Mouse (Mus musculus) T-helper 17 cell (primary cell): Measurements from ENCODE around the gene Pfkfb3.

ENCODE experiments used
- in situ Hi-C, 2 experiments: fragments of 300-600 bp; cut with MboI, MseI; formaldehyde crosslinking; loops; 1 replicate in 1 of 2; 2 replicates in 1 of 2; pipeline ENCODE4 v1.15.1; 2025; ENCODE audit warnings: high pct_unique_total_duplicates in 2 of 2

Pfkfb3 gene

GRCm38 (mm10) chr2:11552297-11552821, 1.5 kb downstream of the Pfkfb3 start:
- in situ Hi-C loops: no loop called here

- in situ Hi-C loops: no loop called here
These were observed 2.2 kb downstream of the Pfkfb3 start for GRCm38 (mm10) chr2:11551726-11552125.

DNA sequence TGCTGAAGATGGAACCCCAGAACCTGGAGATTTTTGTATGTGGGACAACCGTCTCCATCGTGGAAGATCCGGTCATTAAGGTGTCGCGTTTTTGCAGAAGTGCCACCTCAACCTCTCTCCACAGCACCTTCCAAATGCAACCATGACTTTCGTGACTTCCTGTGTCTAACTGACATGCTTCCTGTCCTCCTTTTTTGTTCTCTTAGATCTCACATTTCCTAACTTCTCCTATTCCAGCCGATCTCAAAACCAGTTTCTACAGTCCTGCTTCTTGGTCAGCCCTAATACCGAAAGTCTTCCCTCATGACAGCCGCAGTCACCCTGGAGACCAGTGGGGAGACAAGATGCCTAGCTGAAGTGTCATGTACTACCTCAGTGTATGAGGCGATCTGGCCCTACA, 5.4 kb downstream of the Pfkfb3 start:
- in situ Hi-C loops: no loop called here

- in situ Hi-C loops: no loop called here
These were observed 6.3 kb downstream of the Pfkfb3 start for GRCm38 (mm10) chr2:11547609-11548008.

DNA sequence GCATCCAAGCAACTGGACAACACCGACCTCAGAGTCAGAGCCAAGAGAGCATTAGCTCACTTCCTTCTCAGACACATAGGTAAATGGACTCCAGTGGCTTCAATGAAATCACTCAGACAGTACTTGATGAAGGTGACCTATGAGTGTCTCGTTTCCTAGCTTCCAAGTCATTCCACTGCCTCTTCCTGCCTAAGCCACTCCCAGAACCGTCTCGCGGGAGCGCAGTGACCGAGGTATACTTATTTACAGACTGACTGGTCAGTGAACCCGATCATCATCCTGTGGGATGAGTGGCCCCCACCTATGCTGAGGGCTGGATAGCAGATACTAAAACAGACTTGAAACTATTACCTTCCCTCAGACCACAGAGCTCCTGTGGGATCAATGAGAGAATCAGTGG, 7.8 kb downstream of the Pfkfb3 start:
- in situ Hi-C loops: no loop called here

DNA sequence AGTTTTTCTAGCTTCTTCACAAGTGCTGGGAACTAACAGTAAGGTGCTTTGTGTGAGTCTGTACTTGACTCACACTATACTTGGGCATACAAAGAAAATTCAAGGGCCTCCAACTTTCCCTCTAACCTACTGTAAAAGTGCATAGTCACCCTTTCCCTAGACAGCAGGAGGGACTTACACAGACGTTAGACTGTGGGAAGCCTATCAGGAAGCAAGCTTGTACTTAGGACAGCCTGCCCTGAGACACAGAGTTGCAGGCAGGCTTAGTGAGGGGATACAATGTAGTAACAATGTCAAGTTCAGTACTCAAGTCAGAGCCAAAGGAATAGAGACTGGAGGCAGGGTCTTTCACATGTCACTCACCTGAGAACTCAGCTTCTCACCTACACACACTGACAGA, 8.5 kb downstream of the Pfkfb3 start:
- in situ Hi-C loops: no loop called here

- in situ Hi-C loops: loop anchor here in 1 of 2 experiments (5.0 kb wide), 1 partner anchor 212 kb away; no protein-coding TSS in a partner anchor
These were observed 9.5 kb downstream of the Pfkfb3 start for GRCm38 (mm10) chr2:11544342-11544741.

- in situ Hi-C loops: loop anchor here in 1 of 2 experiments (5.0 kb wide), 1 partner anchor 211 kb away; no protein-coding TSS in a partner anchor
These were observed 10.7 kb downstream of the Pfkfb3 start for GRCm38 (mm10) chr2:11543158-11543557.

- in situ Hi-C loops: loop anchor here in 1 of 2 experiments (5.0 kb wide), 1 partner anchor 210 kb away; no protein-coding TSS in a partner anchor
These were observed 11.2 kb downstream of the Pfkfb3 start for GRCm38 (mm10) chr2:11542640-11543039.

DNA sequence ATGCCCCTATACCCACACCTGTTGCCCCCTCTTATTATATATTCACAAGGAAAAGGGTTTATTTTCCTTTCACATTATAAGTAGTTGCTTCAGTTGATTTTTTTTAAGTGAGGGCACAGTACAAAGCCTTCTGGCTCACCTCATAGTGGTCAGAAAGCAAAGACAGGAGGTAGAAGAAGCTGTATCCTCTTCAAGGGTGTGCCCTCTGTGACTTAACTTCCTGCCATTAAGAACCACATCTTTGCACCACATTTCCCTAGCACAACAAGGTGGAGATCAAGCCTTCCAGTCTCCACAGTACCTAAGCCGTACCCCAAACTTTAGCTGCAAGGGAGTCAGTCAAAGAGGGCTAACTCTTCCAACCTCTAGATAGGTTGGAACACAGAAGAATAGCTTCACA, 11.8 kb downstream of the Pfkfb3 start:
- in situ Hi-C loops: loop anchor here in 1 of 2 experiments (5.0 kb wide), 1 partner anchor 210 kb away; no protein-coding TSS in a partner anchor

DNA sequence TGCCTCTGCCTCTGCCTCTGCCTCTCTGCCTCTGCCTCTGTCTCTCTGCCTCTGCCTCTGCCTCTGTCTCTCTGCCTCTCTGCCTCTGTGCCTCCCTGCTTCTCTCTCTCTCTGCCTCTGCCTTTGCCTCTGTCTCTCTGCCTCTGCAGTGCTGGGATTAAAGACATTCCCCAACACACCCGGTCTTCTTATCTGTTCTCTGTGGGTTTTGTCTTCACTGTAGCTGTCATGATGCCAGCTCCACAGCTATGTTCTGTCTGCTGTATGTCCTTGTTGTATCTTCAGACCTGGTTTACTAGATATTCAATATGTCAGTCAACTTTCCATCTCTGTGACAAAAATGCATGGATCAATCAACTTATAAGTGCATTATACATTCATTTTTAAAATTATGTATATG, 12.3 kb downstream of the Pfkfb3 start:
- in situ Hi-C loops: loop anchor here in 1 of 2 experiments (5.0 kb wide), 1 partner anchor 209 kb away; no protein-coding TSS in a partner anchor

DNA sequence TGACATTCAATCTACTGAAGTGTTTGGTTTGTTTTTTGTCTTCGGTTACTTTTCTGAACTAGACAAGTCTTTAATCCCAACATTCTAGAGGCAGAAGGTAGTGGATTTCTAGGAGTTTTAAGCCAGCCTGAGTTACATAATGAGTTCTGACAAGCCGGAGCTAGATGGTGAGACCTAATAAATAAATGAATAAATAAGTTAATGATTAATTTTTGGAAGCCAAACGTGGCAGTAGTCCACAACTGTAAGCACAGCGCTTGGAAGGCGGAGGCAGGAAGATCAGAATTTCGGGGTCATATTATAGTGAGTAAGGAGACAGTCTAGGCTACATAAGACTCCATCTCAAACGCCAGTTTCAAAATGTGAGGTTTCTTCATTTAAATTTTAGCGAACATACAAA, 17.9 kb downstream of the Pfkfb3 start:
- in situ Hi-C loops: loop anchor here (5.0 to 10.0 kb wide), 2 partner anchors 34 to 201 kb away; no protein-coding TSS in a partner anchor

GRCm38 (mm10) chr2:11535412-11535928, 18.4 kb downstream of the Pfkfb3 start:
- in situ Hi-C loops: loop anchor here (5.0 to 10.0 kb wide), 2 partner anchors 33 to 201 kb away; no protein-coding TSS in a partner anchor

GRCm38 (mm10) chr2:11534826-11535225, 19.1 kb downstream of the Pfkfb3 start:
- in situ Hi-C loops: loop anchor here (5.0 to 10.0 kb wide), 2 partner anchors 33 to 200 kb away; no protein-coding TSS in a partner anchor

GRCm38 (mm10) chr2:11530101-11530500, 23.8 kb downstream of the Pfkfb3 start:
- in situ Hi-C loops: loop anchor here in 1 of 2 experiments (10.0 kb wide), 1 partner anchor 195 kb away; no protein-coding TSS in a partner anchor

DNA sequence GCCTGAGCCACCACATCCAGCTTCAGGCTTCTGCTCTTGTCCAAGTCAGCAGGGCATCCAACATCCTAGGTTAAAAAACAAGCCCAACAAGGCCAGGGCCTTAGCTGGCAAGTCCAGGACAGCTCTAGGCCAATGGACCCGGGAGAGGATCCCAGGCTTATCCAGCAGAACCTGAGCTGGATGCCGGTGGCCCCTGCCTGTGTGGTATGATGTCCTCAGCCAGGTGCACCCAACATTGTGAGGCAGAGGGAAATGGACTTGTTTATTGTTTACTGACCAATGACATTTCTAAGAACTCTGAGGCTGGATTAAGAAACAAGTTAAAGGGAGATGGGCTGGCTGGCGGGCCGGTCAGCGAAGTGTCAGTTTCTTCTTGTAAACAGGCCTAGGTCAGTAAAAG, 27.8 kb downstream of the Pfkfb3 start:
- in situ Hi-C loops: no loop called here

GRCm38 (mm10) chr2:11524736-11525135, 29.1 kb downstream of the Pfkfb3 start:
- in situ Hi-C loops: no loop called here

GRCm38 (mm10) chr2:11521758-11522157, 32.1 kb downstream of the Pfkfb3 start:
- in situ Hi-C loops: no loop called here

DNA sequence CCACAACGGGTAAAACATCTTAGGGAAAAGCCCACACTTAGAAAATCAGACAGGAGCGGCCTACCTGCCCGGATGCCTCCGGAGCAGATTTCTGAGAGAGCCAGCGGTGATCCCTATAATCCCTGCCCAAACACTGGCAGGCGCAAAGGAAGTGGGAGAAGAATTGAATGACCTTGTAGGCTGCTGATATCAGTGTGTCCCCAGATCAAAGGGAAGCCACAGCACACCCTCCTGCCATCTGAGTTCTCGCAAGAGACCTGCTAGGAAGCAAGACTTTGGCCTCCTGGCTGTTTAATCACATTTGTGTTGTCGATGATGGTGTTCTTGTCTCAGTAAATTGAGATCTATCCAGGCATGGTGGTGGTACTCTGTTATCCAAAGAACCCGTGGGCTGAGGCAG, 33.1 kb downstream of the Pfkfb3 start:
- in situ Hi-C loops: no loop called here

DNA sequence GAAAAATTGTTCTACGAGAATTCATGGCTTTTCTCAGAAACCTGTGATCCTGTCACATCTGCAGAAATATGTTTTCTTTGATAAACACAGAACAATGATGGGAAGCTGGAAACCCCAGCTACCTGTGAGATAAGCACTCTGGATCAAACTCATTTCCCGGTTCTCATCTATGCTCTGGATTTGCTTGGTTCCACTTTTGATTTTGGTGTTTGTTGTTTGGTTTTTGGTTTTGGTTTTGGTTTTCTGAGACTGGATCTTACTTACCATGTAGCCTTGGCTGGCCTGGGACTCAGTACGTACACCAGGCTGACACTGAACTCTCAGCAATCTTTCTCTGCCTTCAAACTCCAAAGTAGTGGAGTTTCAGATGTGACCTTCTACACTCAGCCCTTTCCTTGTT, 38.0 kb downstream of the Pfkfb3 start:
- in situ Hi-C loops: no loop called here

- in situ Hi-C loops: no loop called here
These were observed 40.6 kb downstream of the Pfkfb3 start for GRCm38 (mm10) chr2:11513057-11513967.

GRCm38 (mm10) chr2:11512127-11512526, 41.8 kb downstream of the Pfkfb3 start:
- in situ Hi-C loops: no loop called here
